Mouse (Mus musculus) cerebellum, adult 8-10 months (tissue): ENCODE data around the gene Pik3r3.
A peak's percentile ranks its signal among the peaks of the same experiment; 100 is the strongest.
"Not testable (repeated sequence)": the region's sequence is repeated elsewhere in the genome, so short reads cannot be mapped to it uniquely, and the experiment has no call there.

Experiments
- DNase-seq: peaks from one replicate; pipeline ENCODE4 v3.0.0; 2022

Pik3r3 gene

DNA sequence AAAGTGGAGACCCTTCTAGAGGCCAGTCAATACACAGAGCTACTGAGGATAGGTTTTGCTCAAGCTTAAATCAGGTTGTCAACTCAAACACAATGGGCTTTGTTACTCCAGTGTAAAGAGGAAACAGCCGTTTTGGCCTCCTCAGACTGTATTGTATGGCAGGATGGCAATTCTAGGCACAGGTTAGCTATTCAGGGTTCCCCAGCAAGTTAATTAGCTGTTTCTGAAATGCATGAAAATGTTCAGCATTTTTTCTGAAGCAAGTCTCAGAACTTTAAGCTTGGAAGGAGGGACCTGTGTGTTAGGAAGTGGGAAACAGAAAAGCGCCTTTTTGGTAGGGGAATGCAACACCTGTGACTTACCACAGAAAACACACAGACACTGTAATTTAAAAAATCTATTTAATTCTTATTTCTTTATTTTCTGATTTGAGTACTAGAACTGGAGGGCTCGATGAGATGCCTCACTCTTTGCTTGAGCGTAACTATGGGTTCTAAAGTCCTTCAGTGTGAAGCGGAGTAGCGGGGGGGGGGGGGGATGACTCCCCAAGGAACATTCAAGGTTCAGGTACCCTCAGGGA, 1.3 kb upstream of the Pik3r3 start:
- DNase-seq = peak; percentile 34

DNA sequence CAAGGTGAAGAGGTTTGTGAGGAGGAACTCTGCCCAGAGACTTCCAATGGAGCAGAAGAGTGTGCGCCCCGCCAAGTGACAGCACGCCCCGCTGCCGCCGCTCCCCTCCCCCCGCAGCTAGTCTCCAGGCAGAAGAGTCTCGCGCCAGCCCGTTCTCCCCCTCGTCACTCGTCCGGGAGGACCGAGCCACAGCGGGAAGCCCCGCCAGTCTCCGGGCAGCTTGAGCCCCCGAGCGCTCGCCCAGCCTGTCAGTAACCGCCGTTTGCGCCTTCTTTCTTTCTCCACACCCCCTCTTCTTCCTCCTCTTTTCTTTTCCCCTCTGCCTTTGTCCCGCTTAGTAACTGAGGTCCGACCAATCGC, 658 bp upstream of the Pik3r3 start:
- no peak for DNase-seq

DNA sequence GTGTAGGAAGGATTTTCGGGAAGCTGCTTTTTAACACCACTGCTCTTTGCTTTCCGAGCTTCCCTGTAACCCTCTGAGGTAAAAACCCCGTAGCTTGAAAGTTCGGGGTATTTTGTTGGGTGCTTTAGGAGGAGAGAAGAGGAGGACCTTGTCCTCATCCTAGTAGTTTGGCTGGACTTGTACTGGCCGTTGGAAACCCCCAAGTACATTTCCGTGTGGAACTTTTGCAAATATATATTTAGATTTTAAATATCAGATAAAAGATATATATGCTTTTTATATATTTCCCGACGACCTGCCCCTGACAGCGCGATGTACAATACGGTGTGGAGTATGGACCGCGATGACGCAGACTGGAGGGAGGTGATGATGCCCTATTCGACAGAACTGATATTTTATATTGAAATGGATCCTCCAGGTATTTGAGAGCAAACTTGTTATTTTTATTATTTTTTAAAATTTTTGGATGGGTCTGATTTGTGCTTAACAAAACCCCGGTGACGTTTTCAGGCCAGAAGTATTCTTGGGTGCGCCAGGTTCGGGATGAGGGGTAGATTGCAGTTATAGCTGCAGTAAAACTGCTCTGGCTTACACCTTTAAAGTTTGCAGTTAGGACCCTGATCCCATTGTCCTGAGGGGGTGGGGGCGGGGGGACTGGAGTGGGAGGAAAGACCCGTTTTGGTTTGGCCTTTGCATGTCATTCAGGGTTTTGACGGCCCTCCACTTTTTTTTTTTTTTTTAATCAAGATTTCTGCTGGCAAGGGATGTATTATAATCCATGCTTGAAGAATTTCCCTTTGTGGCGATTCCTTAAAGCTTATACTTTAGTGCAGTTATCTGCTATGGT, 801 bp downstream of the Pik3r3 start:
- DNase-seq = peak; percentile 52

DNA sequence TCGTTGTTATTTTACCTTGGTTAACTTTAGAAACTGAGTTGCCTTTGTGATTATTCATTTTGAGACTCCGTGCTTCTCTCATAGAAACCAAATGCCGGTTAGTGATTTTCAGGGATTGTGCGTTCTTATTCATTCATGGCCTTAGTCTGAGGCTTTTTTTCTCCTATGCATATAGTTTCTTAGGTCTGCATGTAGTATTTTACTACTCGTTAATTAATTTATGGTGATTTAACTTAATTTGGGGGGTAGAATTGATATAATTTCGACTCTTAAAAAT, 1.4 kb downstream of the Pik3r3 start:
- DNase-seq = no peak

DNA sequence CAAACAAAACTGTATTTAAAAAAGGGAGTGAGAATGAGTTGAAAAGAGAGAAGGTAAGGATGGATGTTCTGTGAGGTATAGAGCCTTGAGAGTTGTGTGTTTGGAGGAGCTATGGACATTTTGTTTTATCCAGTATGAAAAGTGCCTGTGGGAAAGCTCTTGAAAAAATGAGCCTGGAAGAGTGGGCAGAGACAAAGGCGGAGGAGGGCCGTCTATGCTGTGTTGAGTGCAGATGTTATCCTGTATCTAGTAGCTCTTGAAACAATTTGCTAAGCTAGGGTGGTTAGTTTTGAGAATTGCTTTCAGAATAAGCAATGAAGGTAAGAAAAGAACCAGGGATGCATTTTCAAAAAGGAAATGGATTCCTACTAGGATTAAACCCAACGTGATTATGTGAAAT, 22.0 kb downstream of the Pik3r3 start:
- DNase-seq = no peak

DNA sequence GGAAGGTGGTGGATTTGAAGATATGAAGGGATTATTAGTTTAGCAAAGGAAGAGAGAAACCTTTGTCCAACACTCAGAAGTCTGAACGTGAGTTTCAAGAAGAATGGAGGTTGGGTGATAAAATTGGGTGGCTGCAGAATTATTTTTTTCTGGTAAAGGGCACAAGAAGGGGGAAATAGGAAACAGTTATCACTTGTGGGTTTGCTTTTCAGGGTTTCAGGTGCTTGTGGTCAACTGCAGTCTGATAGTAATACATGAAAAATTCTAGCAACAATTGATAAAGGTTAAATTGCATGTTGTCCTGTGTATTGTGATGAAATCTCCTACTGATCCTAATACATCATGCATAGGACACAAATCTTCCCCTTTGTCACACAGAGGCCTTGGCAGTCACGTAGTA, 22.8 kb downstream of the Pik3r3 start:
- no peak for DNase-seq

DNA sequence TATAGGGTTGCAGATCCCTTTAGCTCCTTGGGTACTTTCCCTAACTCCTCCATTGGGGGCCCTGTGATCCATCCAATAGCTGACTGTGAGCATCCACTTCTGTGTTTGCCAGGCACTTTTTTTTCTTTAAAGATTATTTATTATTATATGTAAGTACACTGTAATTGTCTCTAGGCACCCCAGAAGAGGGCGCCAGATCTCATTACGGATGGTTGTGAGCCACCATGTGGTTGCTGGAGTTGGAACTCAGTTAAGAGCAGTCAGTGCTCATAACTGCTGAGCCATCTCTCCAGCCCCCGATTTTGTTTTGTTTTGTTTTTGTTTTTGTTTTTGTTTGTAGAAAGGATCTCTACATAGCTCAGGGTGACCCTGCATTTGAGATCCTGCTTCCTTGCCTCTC, 24.5 kb downstream of the Pik3r3 start:
- DNase-seq = not testable (repeated sequence)

DNA sequence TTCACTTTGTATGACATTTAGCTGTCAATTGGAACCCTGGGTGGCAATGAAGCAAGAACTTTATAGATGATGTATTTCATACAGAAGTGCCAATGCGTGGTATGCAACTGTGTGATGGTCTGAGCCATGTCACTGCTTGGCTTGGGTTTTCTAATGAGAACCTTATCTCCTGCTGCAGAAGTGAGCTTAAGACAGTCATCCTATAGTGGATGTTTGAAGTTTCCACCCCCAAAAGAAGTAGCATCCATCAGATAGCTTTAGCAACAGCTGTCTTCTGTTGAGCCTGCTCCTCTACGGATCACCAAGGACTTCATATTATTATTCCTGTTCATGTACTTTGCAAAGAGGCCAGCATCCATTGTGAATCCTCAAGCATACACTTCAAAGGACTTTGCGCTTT, 28.6 kb downstream of the Pik3r3 start:
- DNase-seq = no peak

DNA sequence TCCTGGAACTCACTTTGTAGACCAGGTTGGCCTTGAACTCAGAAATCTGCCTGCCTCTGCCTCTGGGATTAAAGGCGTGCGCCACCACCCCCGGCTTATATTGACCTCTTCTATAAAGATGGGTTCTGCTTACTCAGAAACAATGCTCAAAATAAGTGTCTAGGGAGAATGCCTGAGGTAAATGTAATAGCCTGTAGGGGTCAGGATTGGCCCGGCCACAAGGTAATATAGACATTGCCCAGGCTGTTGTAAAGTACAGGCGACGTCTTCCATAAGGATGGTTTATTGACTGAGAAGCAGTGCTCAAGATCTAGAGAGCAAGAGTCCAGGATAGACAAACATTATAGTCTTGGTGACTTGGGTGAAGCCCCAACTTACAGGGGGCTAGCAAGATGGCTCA, 46.8 kb downstream of the Pik3r3 start:
- no peak for DNase-seq

DNA sequence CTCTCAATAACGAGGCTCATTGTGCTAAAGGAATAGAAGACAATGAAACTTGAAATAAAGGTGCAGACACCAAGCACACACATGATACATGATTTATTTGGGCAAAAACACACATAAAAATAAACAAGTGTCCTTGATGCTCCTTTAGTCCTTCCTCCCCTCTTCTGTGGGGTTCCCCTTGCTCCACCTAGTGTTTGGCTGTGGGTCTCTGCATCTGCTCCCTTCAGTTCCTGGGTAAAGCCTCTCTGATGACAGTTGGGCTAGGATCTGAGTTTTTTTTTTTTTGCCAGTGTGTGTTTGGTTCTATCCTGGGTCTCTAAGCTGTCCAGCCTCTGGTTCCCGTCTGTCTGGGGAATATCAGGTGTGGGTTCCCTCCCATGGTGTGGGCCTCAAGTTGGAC, 60.8 kb downstream of the Pik3r3 start:
- peak; percentile 30 for DNase-seq

DNA sequence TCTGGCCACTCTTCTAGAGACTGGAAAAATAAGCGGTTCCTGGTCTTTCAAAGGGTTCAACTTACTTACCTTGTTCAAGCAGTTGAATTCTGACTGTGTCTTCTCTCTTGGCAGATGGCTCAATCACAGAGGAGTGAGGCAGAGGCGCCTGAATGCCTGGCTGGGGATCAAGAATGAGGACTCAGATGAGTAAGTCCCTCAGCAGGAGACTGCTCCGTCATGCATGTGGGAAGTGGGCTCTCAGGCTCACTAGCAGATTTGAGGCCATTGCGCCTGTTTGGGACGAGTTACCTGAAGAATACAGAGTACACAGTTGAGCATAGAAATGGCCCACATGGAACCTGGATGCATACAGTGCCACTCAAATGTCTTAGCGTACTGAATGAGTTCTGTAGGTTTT, 70.1 kb downstream of the Pik3r3 start:
- DNase-seq = peak; percentile 54

DNA sequence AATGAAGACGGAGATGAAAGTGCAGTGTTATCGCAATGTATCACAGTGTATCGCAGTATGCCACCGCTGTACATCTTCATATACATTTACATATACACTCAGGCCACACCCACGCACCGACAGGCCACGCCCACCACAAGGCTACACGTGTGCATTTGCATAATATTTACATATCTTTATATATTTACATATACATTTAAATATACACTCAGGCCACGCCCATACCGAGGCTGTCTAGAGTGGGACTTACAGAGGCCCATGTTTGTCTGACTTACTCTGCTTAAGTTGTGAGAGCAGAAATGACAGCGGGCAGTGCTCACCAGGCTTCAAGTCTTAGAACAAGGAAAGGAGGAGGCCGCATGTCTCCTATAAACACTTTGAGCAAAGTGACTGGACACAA, 71.9 kb downstream of the Pik3r3 start:
- DNase-seq = no peak

DNA sequence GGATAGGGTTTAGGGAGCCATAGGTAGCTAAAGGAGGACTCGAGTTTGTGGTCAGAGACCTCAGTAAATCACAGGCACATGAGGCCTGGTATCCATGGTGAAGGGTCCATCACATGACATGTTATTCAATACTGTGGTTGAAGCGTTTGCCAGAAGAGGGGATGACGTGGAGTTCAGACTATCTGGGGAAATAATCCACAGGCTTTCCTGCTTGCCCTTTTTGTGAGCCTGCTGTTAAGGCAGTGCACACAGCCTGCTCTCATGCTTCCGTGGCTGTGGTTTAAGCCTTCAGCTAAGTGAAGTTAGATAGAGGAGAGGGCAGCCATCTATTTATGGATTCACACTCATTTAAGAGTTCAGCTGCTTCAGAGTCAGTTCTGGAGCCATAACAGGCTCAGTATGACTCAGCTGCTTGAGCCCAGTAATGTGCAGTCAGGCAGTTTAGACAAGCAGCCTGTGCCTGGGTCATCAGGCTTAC, 79.5 kb downstream of the Pik3r3 start:
- no peak for DNase-seq

DNA sequence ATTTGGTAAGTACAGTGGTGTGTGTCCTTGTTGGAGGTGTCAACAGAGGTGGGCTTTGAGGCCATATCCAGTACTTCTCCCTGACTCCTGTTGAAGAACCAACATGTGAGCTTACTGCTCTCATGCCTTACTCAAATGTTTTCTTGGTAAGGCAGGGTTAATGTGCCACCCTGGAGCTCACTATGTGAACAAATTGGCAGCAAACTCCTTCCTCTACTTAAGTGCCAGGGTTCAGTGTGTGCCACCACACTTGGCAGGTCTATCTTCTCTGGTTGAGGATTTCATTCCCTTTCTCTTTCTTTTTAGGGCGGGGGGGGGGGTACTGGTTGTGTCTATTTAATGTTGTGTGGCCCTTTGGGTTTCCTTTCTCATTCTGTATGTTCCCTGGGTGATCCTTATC, 83.1 kb downstream of the Pik3r3 start:
- DNase-seq = no peak

DNA sequence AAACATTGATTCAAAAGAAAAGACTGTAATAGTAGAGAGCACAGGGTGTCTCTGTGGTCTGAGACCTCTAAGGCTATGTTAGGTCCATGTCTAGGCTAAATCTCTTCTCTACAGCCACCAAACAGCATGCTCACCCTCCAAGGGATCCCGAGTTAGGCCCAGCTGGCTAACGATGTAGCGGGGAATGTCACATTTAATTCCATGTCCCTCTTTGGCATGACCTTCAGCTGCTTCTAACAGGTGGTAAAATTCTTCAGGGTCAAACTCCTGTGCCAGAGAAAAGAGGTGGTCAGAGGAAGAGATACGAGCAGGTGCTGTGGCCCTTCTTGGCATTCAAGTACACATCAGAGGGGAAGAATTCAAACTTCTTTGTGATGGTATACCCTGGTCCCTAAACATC, 96.2 kb downstream of the Pik3r3 start:
- DNase-seq = no peak

DNA sequence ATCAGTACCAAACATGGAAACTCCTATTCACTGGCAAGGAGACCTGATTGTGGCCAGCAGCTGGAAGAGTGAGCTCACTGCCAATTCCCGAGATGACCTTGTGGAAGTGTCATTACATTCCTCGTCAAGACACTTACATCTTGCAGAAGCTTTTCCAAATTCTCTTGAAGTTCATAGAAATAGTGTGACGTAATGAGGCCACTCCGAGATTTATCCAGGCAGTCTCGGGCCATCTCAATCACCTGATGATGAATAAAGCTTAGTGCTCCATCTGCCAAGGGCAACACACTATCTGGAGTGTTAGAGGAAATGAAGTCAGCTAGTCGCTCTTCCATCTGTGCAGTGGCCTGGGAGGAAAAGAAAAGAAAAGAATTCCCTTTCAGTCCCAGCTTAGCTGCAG, 100.7 kb downstream of the Pik3r3 start:
- DNase-seq = no peak

DNA sequence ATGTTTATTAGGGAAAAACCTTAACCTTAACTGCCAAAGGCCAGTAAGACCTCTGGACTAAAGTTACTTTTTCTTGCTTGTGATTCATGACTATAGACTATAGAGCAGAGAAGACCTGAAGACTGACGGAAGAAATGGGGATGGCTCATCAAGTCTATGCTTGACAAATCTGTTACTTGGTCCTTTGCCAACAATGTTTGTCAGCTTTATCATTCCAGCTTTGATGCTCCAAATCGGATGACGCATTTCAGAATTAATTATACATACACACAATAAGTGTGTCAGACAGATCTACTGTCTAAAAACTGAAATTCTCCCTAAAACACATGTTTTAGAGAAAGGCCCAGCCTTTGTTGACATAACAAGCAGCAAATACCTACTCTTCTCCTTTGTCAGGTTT, 107.8 kb downstream of the Pik3r3 start:
- no peak for DNase-seq

DNA sequence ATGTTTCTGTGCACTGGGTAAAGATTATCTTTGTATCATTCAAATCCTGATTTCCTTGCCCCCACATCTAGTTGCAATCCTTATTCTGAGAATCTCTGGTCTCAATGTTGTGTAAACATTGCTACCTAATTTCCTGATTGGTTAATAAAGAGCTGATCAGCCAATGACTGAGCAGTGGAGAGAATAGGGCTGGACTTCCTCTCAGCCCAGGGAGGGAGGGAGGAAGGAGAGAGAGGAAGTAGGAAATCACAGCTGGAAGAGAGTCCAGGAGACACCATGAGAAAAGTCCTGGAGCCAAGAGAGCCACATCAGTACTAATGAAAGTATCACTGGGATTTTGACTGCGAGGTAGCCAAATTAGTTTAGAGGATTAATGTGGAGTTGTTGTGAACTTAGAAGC, 114.9 kb downstream of the Pik3r3 start:
- DNase-seq = no peak

DNA sequence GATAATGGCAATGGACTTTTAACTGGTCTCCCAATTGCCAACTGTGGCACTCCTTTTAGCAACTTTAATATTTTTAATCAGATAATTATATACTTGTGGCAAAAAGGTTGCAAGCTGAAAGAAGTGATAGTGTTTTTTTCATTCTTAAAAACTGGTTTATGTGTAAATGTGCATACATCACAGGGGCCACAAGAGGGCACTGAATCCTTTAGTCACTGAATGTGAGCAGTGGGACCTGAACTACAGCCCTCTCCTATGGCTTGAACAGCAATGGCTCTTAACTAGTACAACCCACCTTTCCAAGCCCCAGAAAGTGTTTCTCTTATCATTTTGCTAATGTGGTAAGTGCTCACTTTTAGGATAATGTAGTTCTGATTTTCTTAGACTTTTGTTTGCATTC, 120.7 kb downstream of the Pik3r3 start:
- DNase-seq = peak; percentile 52

DNA sequence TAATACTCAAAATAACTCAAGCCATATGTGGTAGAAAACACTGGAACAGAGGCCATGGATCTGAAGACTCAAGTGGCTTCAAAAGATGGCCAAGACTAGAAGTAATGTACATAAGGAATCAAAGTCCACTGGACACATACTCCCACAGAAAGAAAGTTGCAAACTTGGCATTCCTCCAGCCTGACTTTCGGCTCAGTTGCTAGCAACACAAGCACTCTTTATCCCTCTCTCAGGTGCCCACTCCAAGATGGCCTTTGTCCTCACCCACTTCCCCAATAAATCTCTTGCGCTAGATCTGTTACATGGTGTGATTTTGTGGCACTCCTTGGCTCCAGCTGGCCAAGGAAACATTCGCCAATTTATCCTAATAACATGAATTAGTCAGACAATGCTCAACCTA, 131.1 kb downstream of the Pik3r3 start:
- no peak for DNase-seq
